Mouse (Mus musculus): ENCODE measurements at regions not wholly inside any gene's neighbourhood (a gene's known extent, or its start where the extent isn't known, plus 50 kb on each side); places are given as distances from the start of the nearest gene placed in this dataset.

DNA sequence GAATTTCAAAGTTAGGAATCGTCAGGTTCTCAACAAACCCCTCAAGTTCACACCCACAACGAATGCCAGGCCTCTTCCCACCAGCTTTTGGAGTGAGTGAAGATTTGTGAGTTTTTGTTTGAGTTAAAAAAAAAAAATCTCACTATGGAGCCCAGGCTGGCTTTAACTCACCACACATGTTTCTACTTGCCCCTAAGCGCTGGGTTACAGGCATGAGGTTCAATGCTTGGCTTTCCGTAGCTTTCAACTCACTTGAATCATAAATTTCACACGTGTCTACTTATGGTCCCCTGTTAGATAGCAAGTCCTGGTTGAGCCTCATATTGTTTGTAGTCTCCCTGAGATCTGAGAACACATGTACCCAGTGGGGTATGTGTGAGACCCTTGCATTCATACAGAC, 122.8 kb upstream of the Efna5 start:
- no peak for DNase-seq (ENCODE audit: low spot score)
- Histone ChIP-seq H3K36me3 (ENCODE audit: control insufficient read depth, insufficient read depth, low read length) (no peaks in the 10 kb centered on the region), H3K4me2 (ENCODE audit: low read length) (no peak overlapping the region), H3K4me1 (replicated peaks; ENCODE audit: control insufficient read depth, insufficient read depth, low read length) (peaks cover 6% of the 10 kb centered on the region; the same call in 1 of the 2 replicates), H3K9ac (ENCODE audit: low read length) (no peak overlapping the region), H3K27ac (ENCODE audit: low read depth) (no peak overlapping the region), H3K27me3 (replicated peaks; ENCODE audit: control insufficient read depth, insufficient read depth, low read length) (no peaks in the 10 kb centered on the region), H3K4me3 (ENCODE audit: low read depth, low read length) (no peak overlapping the region), H3K9me3 (ENCODE audit: control insufficient read depth, low read length) (no peaks in the 10 kb centered on the region)
- WGBS, result 75% methylated on average over 5 of the region's 5 CpGs
- ATAC-seq (replicated peaks; ENCODE audit: low FRiP score, low TSS enrichment, low read depth), result no peak

DNA sequence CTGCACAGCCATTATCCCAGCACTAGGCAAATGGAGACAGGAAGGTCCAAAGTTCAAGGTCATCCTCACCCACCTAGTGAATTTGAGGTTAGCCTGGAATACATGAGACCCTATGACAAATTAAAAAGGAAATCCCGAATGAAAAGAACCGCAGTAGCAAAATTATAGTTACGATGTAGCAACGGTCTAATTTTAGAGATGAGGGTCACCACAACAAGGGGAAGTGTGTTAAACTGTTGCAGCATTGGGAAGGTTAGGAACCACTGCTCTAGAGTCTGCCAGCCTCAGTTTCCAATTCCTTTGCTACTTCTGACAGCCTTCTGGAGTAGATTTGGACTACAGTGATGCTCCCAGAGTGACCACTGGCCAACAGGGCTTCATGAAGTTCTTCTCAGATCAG, 121.6 kb upstream of the Efna5 start:
- no peak overlapping the region for H3K4me2 ChIP-seq (ENCODE audit: low read length)
- no peaks in the 10 kb centered on the region for H3K9me3 ChIP-seq (ENCODE audit: control insufficient read depth, low read length)
- no peaks in the 10 kb centered on the region for H3K27me3 ChIP-seq (replicated peaks; ENCODE audit: control insufficient read depth, insufficient read depth, low read length)
- H3K4me1 ChIP-seq (replicated peaks; ENCODE audit: control insufficient read depth, insufficient read depth, low read length), result peaks cover under 1% of the 10 kb centered on the region; the same call in 1 of the 2 replicates
- no peaks in the 10 kb centered on the region for H3K36me3 ChIP-seq (ENCODE audit: control insufficient read depth, insufficient read depth, low read length)
- H3K27ac ChIP-seq (ENCODE audit: low read depth), result no peak overlapping the region
- DNase-seq (ENCODE audit: low spot score) (no peak), ATAC-seq (replicated peaks; ENCODE audit: low FRiP score, low TSS enrichment, low read depth) (no peak)
- WGBS, result 92% methylated on average over 4 of the region's 4 CpGs
- H3K4me3 ChIP-seq (ENCODE audit: low read depth, low read length), result no peak overlapping the region
- H3K9ac ChIP-seq (ENCODE audit: low read length), result no peak overlapping the region

DNA sequence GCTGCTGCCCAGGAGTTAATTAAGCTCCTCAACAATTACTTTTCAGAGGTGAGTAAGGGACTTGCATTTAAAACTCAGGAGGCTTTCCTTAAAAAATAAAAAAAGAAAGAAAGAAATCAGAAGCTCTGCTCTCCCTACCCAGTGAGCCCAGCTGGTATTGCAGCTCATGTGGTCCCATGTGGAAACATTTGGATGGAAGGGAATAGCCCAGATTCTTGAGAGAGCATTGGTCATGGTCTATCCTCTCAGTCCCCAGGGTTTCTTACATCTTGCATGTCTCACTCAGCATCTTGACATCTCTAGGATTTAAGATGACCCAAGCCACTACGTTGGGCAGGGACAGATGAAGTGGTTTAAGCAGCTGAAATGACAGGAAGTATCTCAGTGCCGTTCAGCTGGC, 120.8 kb upstream of the Efna5 start:
- no peaks in the 10 kb centered on the region for H3K4me1 ChIP-seq (replicated peaks; ENCODE audit: control insufficient read depth, insufficient read depth, low read length)
- H3K4me2 ChIP-seq (ENCODE audit: low read length), result no peak overlapping the region
- no peaks in the 10 kb centered on the region for H3K27me3 ChIP-seq (replicated peaks; ENCODE audit: control insufficient read depth, insufficient read depth, low read length)
- no peak overlapping the region for H3K4me3 ChIP-seq (ENCODE audit: low read depth, low read length)
- DNase-seq (ENCODE audit: low spot score) (no peak), ATAC-seq (replicated peaks; ENCODE audit: low FRiP score, low TSS enrichment, low read depth) (no peak)
- no peak overlapping the region for H3K27ac ChIP-seq (ENCODE audit: low read depth)
- no peaks in the 10 kb centered on the region for H3K36me3 ChIP-seq (ENCODE audit: control insufficient read depth, insufficient read depth, low read length)
- no peak overlapping the region for H3K9ac ChIP-seq (ENCODE audit: low read length)
- H3K9me3 ChIP-seq (ENCODE audit: control insufficient read depth, low read length), result no peaks in the 10 kb centered on the region
- WGBS, result 34% methylated on average over 2 of the region's 2 CpGs

DNA sequence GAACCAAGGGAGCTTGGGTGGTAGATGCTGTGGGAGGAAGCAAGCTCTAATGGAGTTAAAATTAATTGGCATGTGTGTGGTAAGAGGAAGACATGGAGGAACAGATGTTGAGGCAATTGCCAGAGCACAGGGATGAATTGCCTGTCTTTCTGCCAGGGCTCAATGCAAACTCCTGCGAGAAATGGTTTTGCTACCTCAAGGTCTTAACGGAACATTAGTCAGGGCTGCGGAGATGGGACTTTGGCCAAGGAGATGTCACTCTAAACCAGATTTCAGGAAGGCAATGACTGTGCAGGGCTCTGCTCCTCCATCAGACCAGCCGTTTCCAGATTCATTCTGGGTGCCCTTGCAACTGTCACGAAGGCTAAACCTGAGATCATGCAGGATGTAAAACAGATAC, 116.6 kb upstream of the Efna5 start:
- DNase-seq (ENCODE audit: low spot score) (peak; percentile 42), ATAC-seq (replicated peaks; ENCODE audit: low FRiP score, low TSS enrichment, low read depth) (no peak)
- H3K9ac ChIP-seq (ENCODE audit: low read length), result no peak overlapping the region
- H3K4me2 ChIP-seq (ENCODE audit: low read length), result no peak overlapping the region
- no peaks in the 10 kb centered on the region for H3K36me3 ChIP-seq (ENCODE audit: control insufficient read depth, insufficient read depth, low read length)
- WGBS, result 45% methylated on average over 5 of the region's 5 CpGs
- no peak overlapping the region for H3K4me3 ChIP-seq (ENCODE audit: low read depth, low read length)
- H3K4me1 ChIP-seq (replicated peaks; ENCODE audit: control insufficient read depth, insufficient read depth, low read length), result no peaks in the 10 kb centered on the region
- no peaks in the 10 kb centered on the region for H3K27me3 ChIP-seq (replicated peaks; ENCODE audit: control insufficient read depth, insufficient read depth, low read length)
- H3K9me3 ChIP-seq (ENCODE audit: control insufficient read depth, low read length), result no peaks in the 10 kb centered on the region
- no peak overlapping the region for H3K27ac ChIP-seq (ENCODE audit: low read depth)

DNA sequence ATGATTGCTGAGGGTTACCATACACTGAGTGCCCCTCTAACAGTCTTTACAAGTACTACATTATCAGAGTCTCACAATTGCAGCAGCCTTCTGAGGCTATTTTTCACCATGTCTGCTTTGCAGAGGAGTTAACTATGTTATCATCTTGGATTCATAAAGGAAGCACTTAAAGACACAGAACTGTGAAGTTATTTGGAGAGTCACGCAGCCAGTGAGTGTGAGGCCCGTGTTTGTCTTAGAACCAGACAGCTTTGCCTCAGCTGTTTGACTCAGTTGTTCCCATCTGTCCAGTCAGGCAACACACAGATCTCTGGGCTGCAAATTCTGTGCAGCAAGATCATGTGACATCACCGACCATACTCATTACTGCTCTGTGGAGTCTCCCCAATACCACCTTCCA, 114.2 kb upstream of the Efna5 start:
- no peaks in the 10 kb centered on the region for H3K27me3 ChIP-seq (replicated peaks; ENCODE audit: control insufficient read depth, insufficient read depth, low read length)
- H3K4me3 ChIP-seq (ENCODE audit: low read depth, low read length), result no peak overlapping the region
- H3K27ac ChIP-seq (ENCODE audit: low read depth), result no peak overlapping the region
- ATAC-seq (replicated peaks; ENCODE audit: low FRiP score, low TSS enrichment, low read depth) (no peak), DNase-seq (ENCODE audit: low spot score) (peak; percentile 47)
- no peak overlapping the region for H3K4me2 ChIP-seq (ENCODE audit: low read length)
- H3K9me3 ChIP-seq (ENCODE audit: control insufficient read depth, low read length), result no peaks in the 10 kb centered on the region
- H3K4me1 ChIP-seq (replicated peaks; ENCODE audit: control insufficient read depth, insufficient read depth, low read length), result no peaks in the 10 kb centered on the region
- H3K9ac ChIP-seq (ENCODE audit: low read length), result no peak overlapping the region
- WGBS, result 65% methylated on average over 3 of the region's 3 CpGs
- no peaks in the 10 kb centered on the region for H3K36me3 ChIP-seq (ENCODE audit: control insufficient read depth, insufficient read depth, low read length)

DNA sequence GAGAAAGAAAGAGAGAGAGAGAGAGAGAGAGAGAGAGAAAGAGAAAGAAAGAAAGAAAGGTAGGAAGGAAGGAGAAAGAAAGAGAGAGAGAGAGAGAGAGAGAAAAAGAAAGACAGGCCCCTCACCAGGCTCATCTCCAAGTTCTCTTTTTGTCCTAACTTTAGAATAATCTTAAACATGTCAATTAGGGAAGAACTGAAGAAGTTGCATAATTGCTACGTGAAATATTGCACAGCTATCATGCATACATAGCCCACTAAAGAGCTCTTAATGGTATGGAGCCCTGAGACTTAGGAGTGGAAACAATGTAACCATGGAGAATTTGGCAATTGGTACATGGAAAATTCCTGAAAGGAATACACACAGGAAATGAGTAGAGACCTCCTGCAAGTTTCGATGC, 111.9 kb upstream of the Efna5 start:
- H3K9me3 ChIP-seq (ENCODE audit: control insufficient read depth, low read length), result no peaks in the 10 kb centered on the region
- H3K4me2 ChIP-seq (ENCODE audit: low read length), result no peak overlapping the region
- H3K4me1 ChIP-seq (replicated peaks; ENCODE audit: control insufficient read depth, insufficient read depth, low read length), result no peaks in the 10 kb centered on the region
- H3K9ac ChIP-seq (ENCODE audit: low read length), result no peak overlapping the region
- 91% methylated on average over 2 of the region's 2 CpGs for WGBS
- no peaks in the 10 kb centered on the region for H3K36me3 ChIP-seq (ENCODE audit: control insufficient read depth, insufficient read depth, low read length)
- no peaks in the 10 kb centered on the region for H3K27me3 ChIP-seq (replicated peaks; ENCODE audit: control insufficient read depth, insufficient read depth, low read length)
- ATAC-seq (replicated peaks; ENCODE audit: low FRiP score, low TSS enrichment, low read depth) (no peak), DNase-seq (ENCODE audit: low spot score) (no peak)
- H3K4me3 ChIP-seq (ENCODE audit: low read depth, low read length), result no peak overlapping the region
- H3K27ac ChIP-seq (ENCODE audit: low read depth), result no peak overlapping the region

DNA sequence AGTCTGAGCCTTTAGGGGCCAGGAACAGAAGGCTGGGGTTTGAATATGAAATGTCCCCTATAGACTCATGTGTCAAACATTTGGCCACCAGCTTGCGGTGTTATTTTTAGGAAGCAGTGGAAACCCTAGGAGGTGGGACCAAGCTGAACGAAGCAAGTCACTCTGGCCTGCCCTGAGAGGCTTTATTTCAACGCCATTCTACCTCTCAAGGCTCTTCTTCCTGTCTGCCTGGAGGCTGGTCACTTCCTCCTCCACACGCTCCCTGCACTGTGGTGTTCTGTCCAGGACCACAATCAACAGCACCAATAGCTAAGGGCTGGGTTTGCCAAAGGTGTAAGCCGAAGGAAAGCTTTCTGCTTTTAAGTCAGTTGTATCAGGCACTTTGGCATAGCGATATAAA, 105.2 kb upstream of the Efna5 start:
- H3K27ac ChIP-seq (ENCODE audit: low read depth), result no peak overlapping the region
- H3K9me3 ChIP-seq (ENCODE audit: control insufficient read depth, low read length), result no peaks in the 10 kb centered on the region
- H3K27me3 ChIP-seq (replicated peaks; ENCODE audit: control insufficient read depth, insufficient read depth, low read length), result no peaks in the 10 kb centered on the region
- no peak overlapping the region for H3K9ac ChIP-seq (ENCODE audit: low read length)
- no peaks in the 10 kb centered on the region for H3K4me1 ChIP-seq (replicated peaks; ENCODE audit: control insufficient read depth, insufficient read depth, low read length)
- DNase-seq (ENCODE audit: low spot score) (no peak), ATAC-seq (replicated peaks; ENCODE audit: low FRiP score, low TSS enrichment, low read depth) (no peak)
- H3K4me3 ChIP-seq (ENCODE audit: low read depth, low read length), result no peak overlapping the region
- 66% methylated on average over 6 of the region's 6 CpGs for WGBS
- no peaks in the 10 kb centered on the region for H3K36me3 ChIP-seq (ENCODE audit: control insufficient read depth, insufficient read depth, low read length)
- H3K4me2 ChIP-seq (ENCODE audit: low read length), result no peak overlapping the region

DNA sequence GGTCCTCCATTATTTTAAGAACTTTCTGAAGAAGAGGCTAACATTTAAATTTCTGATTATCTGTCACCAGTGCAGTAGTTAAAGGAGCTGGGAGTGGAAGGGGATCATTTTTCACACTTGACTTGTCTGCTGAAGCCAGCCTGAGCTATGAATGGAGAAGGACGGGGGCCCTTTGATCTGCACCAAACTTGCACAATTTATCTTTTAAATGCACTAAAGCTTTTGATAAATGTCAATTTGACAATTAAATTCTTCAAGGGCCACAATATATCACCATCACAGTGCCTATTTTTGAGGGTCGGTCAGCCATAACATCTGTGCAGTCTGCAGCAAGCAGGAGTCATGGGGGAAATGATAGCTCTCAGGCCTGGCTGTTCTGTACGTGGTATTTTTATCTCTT, 99.2 kb upstream of the Efna5 start:
- Histone ChIP-seq H3K4me3 (ENCODE audit: low read depth, low read length) (no peak overlapping the region), H3K9me3 (ENCODE audit: control insufficient read depth, low read length) (no peaks in the 10 kb centered on the region), H3K9ac (ENCODE audit: low read length) (no peak overlapping the region), H3K4me2 (ENCODE audit: low read length) (no peak overlapping the region), H3K27ac (ENCODE audit: low read depth) (no peak overlapping the region), H3K27me3 (replicated peaks; ENCODE audit: control insufficient read depth, insufficient read depth, low read length) (no peaks in the 10 kb centered on the region), H3K36me3 (ENCODE audit: control insufficient read depth, insufficient read depth, low read length) (no peaks in the 10 kb centered on the region), H3K4me1 (replicated peaks; ENCODE audit: control insufficient read depth, insufficient read depth, low read length) (peaks cover 11% of the 10 kb centered on the region; the same call in 1 of the 2 replicates)
- ATAC-seq (replicated peaks; ENCODE audit: low FRiP score, low TSS enrichment, low read depth) (no peak), DNase-seq (ENCODE audit: low spot score) (no peak)
- WGBS, result 50% methylated on average over 3 of the region's 3 CpGs

DNA sequence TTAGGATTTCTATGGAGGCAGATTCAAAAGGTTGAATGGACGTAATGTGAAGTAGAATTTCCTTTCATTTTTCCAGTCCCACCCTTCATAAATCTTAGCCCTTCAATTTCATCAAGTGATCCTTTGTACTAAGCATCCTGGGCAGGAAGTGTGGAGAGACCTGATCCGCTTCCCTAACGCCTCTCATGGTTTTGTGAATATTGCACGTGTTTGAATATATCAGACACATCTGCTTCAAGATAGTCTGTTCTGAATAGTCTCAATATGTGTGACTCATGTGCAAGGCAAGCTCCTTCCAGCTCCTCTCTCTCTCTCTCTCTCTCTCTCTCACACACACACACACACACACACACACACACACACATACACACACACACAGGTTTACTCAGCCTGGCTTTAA, 96.4 kb upstream of the Efna5 start:
- Histone ChIP-seq H3K4me3 (ENCODE audit: low read depth, low read length) (no peak overlapping the region), H3K27me3 (replicated peaks; ENCODE audit: control insufficient read depth, insufficient read depth, low read length) (no peaks in the 10 kb centered on the region), H3K36me3 (ENCODE audit: control insufficient read depth, insufficient read depth, low read length) (no peaks in the 10 kb centered on the region), H3K4me2 (ENCODE audit: low read length) (no peak overlapping the region), H3K9ac (ENCODE audit: low read length) (no peak overlapping the region), H3K4me1 (replicated peaks; ENCODE audit: control insufficient read depth, insufficient read depth, low read length) (peaks cover 11% of the 10 kb centered on the region; the same call in 1 of the 2 replicates), H3K9me3 (ENCODE audit: control insufficient read depth, low read length) (peaks cover 4% of the 10 kb centered on the region; the same call in 1 of the 2 replicates), H3K27ac (ENCODE audit: low read depth) (no peak overlapping the region)
- WGBS, result 56% methylated on average over 4 of the region's 4 CpGs
- ATAC-seq (replicated peaks; ENCODE audit: low FRiP score, low TSS enrichment, low read depth) (no peak), DNase-seq (ENCODE audit: low spot score) (no peak)

Data from intestine, embryonic 14.5 days (tissue).